Mouse (Mus musculus) spleen, postnatal 4 days (tissue): ENCODE data around the gene Smpd4.
"Not testable (repeated sequence)": the region's sequence is repeated elsewhere in the genome, so short reads cannot be mapped to it uniquely, and the experiment has no call there.

Source experiments
- DNase-seq, 2 experiments: peaks; one replicate each; pipeline ENCODE4 v3.0.0; 2022; ENCODE audit warnings: low spot score in 2 of 2

Gene Smpd4

DNA sequence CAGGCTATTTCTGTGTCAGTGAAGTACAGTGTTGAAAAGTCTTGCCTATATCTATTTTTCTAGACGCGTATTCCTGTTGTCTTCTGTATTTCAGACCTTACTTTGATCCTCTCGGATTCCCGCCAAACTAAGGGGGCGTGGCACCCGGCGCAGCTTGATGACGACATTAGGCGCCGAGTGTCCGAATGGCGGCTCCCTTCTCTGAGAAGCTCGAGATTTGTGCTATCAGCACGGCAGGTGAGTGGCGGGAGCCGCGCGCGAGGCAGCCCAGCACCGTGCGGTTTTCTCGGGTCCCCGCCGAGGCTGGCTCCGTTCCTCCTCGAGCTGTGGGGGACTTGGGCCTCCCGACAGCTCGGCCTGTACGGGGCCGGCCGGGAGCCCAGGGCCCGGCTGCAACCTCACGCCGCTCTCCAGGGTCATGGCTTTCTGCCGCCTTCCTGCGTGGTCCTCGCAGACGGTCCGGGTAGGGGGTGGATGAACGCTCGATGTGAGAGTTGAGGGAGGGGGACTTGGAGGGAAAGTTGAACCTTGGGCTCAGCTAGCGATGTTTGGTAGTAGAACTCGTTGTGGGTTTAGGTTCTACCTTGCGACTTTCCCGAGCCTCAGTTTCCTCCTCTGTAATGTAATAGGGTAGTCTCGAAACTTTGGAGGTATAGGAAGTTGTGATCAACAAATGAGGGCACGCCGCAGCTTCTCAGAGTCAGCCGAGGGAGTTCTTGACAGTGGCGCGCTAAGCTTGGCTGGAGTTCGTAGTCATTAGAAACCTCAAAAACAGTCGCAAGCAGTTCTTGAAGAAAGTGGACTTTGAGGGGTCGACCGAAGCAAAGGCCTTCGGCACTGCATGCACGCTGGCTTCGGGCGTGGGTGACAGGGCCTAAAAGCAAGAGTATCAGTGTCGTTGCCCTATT, at the start of gene Smpd4:
Gene Smpd4, plus strand, starts transcription at position 157 of the 908 bp plus-strand sequence.
- DNase-seq = peak; percentile 96 to 98

DNA sequence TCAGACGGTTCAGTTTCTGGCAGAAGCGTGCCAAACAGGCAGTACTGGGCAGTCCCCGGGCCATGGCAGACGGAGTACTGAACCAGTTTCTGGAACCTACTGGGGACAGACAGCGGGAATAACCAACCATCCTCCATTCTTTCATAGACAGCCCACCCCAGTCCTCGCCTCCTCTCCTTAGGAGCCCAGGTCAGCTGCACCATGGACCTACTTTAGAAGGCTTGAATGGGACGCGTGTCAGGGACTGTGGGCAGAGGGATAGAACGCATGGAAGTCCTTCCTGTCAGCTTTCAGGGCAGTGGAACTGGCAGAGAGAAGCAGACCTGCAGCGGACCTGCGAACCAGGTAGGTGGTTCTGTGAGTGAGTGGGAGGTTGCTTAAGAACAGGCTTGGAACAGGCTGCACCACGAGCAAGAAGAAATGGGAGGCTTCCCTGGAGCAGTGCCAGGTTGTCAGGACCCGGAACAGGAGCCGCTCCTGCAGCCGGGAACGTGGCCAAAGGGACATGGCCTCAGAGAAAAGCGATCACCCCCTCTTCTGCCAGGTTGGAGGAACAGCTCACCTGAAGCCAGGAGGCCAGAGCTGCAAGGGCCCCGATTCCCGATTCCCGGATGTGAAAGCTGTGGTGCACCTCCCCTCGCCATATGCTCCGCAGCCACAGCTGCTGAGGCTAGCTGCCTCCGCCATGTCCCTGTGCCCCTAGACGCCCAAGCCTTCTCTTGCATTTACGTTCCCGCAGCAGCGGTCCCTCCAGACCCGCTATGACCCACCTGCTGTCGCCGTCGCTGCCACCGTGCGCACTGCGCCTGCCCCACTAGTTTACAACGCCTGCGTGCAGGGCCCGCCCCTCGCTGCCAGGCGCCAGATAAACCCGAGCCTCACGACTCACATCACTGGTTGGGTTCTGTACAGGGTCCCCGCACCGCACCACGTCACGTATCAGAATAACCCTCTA, 43.0 kb upstream of the Smpd4 start:
- peak in 1 of 2 experiments; percentile 30 for DNase-seq

DNA sequence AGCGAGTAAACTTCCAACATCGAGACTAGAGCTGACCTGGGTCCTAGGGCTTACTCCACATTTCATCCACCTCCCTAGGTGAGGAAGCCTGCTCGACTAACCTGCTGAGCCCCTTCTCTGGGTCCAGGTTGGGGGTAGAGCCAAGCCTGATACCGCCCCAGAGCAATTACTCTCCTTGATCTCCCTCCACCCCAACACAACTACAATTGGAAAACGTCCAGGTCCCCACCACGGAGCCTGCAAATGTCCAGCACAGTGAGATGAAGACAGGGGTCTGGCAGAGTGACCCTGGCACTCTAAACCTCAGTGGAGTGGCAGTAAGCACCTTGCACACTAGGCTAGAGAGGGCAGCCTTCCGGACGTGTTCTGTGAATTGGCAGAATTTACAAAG, 42.3 kb upstream of the Smpd4 start:
- DNase-seq = no peak

DNA sequence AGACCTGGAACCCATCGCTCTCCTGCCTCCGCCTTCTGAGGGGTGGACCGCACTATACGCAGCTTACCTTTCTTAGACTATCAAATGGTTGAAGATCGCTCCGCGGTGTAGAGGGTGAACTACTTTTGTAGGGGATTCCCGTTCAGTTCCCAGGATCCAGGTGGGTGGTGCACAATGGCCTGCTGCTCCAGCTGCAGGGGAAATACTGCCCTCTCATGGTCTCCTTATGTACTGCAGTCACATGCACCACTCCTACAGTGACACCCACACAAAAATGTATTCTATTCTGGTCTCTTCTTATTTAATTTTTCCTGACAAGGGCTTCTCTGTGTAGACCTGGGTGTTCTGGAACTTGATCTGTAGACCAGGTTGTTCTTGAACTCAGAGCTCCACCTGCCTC, 36.1 kb upstream of the Smpd4 start, which contains the start of gene Slc7a4:
Gene Slc7a4, minus strand, starts transcription at position 151 of the 400 bp plus-strand sequence.
- peak in 1 of 2 experiments; percentile 71 for DNase-seq

DNA sequence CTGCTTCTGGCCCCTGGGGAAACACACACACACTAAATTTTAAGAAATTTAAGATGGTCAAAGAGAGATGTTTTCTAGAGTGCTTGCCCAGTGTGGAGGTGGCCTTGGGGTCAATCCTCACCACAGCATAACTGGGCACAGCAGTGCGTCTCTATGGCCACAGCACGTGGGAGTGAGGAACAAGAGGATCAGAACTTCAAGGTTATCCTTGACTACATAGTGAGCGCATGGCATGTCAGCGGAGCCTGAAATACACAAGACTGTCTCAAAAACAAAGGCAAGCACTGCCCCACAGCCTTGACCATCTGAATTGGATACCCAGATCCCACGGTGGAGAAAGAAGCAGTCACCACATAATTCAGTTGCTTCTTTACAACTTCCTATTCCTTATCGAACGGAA, 34.6 kb upstream of the Smpd4 start:
- no peak for DNase-seq

DNA sequence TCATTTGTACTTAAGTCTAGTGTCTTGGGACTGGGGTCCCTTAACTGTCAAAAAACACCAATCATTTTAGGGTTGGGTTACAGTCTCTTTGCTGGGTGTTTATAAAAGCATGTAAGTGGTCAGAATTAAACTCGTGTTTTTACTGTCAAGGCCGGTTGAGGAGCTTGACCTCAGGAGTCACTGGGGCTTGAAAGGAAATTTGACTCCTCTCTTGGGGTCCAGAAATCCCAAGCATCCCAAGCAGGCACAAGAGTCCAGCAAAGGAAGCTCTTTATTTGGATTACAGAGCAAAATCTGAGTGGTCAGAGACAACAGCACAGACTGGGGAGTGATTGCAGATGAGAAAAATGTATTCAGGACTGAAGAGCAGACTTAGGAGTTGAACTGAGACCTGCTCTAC, 28.4 kb upstream of the Smpd4 start:
- DNase-seq = no peak

DNA sequence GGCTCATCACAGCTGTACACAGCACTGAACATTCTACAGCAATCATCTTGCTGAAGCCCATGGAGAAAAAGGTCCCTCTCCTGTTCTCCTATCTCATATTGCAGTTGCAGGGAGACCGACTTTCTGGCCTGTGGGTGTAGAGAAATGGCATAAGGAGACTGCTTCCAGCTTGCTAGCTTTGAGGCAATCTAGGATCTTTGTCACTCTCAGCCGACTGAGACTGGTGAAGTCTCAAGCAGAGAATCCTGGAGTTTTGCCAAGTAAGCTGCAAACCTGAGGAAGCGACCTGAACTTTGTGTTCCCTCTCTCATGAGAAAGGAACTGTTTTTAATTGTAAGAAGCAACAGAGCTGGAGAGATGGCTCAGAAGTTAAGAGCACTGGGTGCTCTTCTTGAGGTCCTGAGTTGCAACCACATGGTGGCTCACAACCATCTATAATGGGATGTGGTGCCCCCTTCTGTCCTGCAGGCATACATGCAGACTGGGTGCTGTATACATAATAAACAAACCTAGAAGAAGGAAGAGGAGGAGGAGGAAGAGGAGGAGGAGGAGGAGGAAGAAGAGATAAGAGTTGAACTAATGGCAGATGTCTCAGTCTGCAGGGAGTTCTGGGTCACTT, 18.1 kb upstream of the Smpd4 start:
- no peak for DNase-seq

DNA sequence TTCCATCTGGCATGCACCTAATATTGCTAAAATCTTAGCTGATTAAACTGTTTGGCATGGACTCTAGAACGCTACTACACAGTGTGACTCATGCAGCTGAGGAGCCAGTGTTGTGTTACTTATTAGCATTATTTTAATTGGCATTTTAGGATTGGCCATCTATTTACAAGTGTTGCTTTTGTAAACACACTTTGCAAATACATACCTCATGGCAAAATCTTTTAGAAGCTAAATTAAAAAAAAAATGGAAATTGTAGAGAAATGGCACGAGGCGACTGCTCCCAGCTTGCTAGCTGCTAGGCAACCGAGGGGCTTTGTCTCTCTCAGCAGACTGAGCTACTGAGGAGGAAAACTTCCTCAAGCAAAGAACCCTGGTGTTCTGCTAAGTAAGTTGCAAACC, 14.2 kb upstream of the Smpd4 start:
- no peak for DNase-seq

DNA sequence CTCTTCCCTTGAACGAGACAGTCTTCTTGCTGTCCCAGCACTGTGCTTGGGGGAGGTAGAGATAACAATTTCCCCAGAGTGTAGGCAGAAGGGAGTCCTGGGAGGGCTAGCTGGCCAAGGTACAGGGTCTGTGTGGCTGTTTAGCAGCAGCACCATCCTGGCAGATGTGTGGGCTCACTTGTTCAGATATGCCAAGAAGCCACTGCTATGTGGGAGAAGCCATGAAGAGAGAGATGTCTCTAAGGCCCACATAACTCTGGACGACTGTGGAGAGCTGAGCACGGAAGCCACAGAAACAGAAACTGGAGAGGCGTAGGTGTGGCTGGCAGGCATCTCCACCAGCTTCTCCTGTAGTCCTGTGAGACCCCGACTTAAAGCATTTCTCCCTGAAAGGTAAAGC, 13.5 kb upstream of the Smpd4 start:
- no peak for DNase-seq

DNA sequence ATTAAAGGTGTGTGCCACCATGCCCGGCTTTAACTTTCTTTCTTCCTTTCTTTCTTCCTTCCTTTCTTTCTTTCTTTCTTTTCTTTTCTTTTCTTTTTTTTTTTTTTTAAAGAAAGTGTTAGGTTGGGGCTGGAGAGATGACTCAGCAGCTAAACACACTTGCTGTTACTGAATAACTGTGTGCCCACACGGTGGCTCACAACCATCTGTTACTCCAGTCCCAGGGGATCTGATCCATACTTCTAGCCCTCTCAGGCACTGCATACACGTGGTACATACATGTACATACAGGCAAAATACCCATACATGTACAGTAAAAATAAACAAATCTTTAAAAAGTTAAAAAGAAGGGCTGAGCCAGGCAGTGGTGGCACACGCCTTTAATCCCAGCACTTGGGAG, 7.8 kb upstream of the Smpd4 start:
- DNase-seq = no peak

DNA sequence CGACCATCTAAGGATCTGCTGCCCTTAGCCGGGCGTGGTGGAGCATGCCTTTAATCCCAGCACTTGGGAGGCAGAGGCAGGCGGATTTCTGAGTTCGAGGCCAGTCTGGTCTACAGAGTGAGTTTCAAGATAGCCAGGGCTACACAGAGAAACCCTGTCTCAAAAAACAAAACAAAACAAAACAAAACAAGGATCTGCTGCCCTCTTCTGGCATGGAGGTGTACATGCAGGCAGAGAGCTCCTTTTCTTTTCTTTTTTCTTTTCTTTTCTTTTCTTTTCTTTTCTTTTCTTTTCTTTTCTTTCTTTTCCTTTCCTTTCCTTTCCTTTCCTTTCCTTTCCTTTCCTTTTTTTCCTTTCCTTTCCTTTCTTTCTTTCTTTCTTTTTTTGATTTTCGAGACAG, 4.4 kb upstream of the Smpd4 start:
- DNase-seq = not testable (repeated sequence)

DNA sequence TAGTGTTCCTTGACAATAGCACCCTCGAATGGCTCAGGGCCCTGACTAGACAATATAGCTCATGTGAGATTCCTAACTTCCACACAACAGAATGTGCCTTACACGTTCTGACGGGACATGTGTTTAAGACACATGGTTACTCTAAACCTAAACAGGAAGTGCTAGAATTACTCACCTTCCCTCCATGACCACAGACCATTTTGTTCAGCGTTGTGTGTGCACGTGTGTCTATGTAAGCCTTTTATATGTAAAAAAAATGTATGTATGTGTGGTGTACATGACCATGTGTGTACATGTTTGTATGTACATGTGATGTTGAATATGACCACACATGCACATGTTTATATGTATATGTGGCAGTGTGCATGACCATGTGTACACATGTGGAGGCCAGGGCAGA, 2.9 kb upstream of the Smpd4 start:
- no peak for DNase-seq

DNA sequence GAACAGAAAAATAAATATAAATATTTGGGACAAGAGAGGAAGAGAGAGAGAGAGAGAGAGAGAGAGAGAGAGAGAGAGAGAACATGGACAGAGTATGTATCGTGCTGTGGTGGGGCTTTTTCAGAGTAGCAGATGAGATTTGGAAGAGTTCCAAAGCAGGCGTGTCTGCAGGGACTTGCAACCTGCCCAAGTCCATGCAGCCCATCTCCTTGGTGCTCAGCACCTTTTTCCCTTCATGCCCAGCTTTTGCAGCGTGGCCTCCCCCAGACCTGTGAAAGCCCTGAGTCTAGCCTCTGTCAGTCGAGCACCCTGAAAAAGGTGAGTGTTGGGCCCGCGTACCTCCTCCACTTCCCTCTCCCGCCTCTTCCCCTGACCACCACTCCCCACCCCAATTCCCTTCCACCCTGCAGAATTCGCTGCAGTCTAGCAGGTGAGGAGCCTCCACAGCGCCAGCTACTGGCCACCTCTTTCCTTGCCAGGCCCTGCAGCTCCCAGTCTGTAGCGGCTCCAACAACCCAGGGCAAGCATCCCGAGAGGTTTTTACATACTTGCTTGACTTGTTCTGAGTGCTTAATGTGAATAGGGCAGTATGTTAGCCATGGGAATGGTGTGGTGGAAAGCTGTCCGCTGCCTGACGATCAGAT, 1.1 kb upstream of the Smpd4 start:
- DNase-seq = peak; percentile 68 to 86

DNA sequence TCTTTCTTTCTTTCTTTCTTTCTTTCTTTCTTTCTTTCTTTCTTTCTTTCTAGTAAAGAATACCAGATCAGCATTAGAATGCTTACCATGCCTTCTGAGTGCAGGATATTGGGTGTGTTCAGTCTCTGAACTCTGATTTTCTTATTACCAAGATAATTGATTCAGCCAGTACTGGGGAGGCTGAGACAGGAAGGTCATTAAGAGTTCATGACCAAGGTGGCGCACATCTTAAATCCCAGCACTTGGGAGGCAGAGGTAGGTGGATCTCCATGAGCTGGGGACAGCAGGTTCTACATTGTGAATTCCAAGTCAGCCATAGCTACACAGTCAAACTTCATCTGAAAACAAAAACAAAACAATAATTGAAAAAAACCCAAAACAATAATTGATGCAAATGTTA, 2.8 kb downstream of the Smpd4 start:
- DNase-seq = no peak

DNA sequence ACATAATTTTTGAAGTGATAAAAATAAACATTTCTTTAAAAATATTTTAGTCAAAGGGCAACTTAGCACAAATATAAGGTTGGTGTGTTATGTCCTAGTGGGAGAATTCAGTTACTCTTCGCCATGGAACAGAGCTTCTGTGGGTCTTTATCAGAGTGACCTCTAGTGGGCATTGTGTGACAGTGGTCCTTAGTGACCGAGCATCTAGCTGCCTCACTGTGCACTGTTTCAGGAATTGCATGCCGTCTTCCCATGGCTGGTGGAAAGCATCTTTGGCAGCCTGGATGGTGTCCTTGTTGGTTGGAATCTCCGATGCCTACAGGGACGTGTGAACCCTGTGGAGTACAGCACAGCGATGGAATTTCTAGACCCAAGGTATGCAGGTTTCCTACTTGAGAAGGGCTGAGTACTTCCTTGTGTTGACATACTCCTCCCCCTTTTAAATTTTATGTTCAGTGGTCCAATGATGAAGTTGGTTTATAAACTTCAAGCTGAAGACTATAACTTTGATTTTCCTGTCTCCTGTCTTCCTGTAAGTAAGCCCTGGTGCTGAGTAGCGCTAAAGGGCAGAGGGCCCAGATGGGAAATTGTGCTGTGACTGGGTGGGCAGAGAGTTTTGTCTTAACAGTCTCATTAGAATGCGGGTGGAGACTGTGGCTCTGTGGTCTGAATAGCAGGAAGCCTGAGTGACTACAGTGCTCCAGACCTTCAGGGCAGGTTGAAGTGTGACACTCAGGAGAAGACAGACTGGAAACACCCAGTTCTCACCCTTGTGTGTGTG, 6.5 kb downstream of the Smpd4 start:
- DNase-seq = peak in 1 of 2 experiments; percentile 56

DNA sequence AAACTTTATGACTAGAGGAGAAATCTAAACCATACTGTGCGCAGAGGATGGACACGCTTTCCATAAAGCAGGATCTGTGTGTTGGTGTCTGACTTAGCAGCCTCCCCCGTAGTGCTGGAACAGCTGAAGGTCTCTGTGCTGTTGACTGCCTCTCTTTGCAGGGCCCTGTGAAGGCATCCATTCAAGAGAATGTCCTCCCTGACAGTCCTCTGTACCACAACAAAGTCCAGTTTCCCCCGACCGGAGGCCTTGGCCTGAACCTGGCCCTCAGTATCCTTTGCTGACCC, 7.1 kb downstream of the Smpd4 start:
- no peak for DNase-seq

DNA sequence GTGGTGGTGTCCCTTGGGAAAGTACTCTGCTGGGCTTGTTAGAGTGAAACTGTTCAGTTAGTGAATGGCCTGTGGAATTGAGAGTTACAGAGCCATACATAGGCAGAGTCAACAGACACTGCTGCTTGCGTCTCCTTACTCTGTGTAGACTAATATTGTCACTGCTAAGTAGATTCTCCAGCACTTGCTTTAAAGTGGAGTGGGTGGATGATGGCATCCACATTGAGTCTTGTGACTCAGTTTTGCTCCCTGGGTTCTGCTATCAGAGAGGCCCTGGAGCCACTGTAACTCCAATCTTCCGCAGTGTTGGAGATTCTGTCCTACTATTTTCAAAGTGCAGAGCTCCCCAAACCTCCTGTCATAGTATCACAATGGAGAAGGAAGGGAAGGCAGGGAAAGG, 13.4 kb downstream of the Smpd4 start:
- DNase-seq = no peak

DNA sequence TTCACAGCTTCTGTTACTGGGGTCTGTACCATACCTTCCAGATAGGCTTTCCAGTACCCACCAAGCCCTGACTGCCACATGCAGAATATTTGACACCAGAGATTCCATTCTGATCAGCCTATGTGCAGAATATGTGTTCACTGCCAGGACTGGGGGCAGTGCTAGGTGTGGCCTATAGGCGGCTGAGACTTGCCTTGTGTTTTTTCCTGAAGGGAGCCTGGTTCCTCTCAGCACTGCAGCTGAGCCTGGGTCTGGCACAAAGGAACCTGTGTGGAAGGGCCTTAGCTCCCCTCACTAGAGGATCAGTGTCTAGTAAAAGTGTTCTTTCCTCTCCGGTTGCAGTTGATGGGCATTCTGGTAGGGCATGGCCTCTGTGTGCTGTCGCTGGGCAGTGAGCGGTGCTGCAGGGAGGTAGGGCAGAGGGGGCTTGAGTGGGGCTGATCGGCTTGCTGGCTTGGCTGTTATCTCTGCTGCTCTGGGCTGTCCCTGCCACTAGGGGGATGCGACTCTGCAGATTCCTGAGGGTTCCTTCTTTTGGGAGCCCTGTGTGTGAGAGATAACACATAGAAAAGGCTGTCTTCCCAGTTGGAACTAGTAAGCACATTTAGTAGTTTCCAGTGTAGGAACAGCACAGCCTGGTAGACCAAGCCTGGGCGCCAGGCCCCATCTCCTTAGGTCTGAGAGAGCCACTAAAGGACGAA, 14.5 kb downstream of the Smpd4 start:
- peak; percentile 50 to 66 for DNase-seq

DNA sequence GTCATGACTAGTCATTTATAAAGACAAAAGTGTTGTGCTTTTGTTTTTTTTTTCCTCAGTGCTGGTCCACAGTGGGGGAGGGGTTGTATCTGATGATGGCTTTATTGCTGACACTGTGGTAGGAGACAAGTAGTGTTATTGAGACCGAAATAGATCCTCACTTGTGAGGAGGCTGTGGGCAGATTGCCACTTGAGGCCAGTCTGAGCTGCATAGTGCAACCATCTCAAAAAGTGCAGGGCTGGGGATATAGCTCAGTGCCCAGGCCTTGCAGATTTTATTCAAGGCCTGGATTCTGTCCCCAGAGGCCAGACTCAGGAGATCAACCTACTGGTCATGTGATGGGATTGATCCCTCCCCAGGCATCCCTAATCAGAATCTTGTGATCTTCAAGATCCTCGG, 17.8 kb downstream of the Smpd4 start:
- DNase-seq = no peak

DNA sequence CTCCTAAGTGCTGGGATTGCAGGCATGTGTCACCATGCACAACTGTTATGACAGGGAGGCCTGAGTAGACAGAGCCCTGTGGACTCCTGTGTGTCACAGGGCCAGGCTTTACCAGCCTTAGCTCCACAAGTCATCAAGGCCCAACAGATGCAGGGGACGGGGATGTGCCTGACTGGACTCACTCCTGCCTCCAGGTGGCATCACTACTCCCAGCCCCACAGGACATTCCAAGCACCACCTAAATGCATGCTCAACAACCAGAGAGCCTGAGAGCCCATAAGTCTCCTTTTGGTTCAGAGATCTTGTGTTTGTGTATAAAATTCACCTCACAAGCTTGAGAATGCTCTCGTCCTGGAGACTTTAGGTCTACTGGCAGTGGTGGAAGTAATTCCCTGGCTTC, 18.5 kb downstream of the Smpd4 start:
- DNase-seq = peak in 1 of 2 experiments; percentile 44
